Mouse (Mus musculus): ENCODE measurements around the gene Cgas. TPM values are rescaled to one million over a fixed set of nuclear protein-coding genes. Genes with fewer than 3 reads are reported as not detected.
"Not testable (repeated sequence)": the region's sequence is repeated elsewhere in the genome, so short reads cannot be mapped to it uniquely, and the experiment has no call there.

Gene Cgas
- polyA plus RNA-seq, 1 experiment from 2014 or later = 0.54 TPM

DNA sequence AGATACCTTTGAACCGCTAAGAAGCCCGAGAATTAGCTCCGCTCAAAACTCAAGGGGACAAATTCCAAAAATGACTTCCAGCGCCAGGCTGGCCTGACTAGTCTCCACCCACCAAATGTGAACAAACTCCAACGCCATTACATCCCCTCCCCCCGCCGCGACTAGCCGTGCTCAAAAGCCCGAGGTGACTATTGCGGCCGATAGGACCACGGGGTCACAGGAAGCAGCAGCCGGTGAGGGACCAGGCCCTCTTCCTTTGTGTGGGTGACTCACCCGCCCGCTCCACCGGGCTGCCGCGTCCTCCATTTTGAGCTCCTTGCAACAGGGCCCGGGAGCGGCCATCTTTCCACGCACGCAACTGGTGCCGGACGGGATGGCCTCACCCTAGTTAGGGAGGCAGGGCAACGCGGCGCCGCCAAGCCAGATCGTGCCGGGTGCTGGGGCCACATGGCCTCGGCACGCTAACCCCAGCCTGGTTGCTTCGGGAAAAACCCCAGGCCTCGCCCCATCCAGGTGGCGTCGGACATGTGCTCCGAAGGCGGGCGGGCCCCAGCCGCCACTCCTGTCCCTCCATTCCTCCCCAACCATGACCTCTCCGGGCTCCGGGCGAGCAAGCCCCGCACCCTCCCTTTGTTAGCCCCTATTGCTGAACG, 37.8 kb upstream of the Cgas start:
- ATAC-seq = peak; percentile 8

GRCm38 (mm10) chr9:78480227-78480626, 37.2 kb upstream of the Cgas start:
- H3K9ac ChIP-seq (replicated peaks; ENCODE audit: low read depth, low read length) = peak overlapping the region; percentile 98
- peaks cover 20% of the 10 kb centered on the region for H3K36me3 ChIP-seq (ENCODE audit: control insufficient read depth, insufficient read depth)
- not testable (repeated sequence) for ATAC-seq; H3K9me3 ChIP-seq (ENCODE audit: control insufficient read depth, low read length); H3K27me3 ChIP-seq (replicated peaks; ENCODE audit: control insufficient read depth, insufficient read depth, low read length)
- peak overlapping the region; percentile 94 for H3K4me3 ChIP-seq (replicated peaks; ENCODE audit: low read length)
- H3K4me2 ChIP-seq (ENCODE audit: low read length) = peak overlapping the region; percentile 68
- peak overlapping the region; percentile 96; the same call in 1 of the 2 replicates for H3K27ac ChIP-seq (ENCODE audit: low read length)
- 0% methylated on average over 13 of the region's 13 CpGs for WGBS
- peaks cover 29% of the 10 kb centered on the region for H3K4me1 ChIP-seq (replicated peaks; ENCODE audit: control insufficient read depth, insufficient read depth, low read length)

More for the DNA sequence above, 37.8 kb upstream of the Cgas start:
- Histone ChIP-seq H3K4me2 (ENCODE audit: low read length) (peak overlapping the region; percentile 68), H3K27ac (ENCODE audit: low read length) (peak overlapping the region; percentile 96), H3K36me3 (ENCODE audit: control insufficient read depth, insufficient read depth) (peaks cover 20% of the 10 kb centered on the region), H3K4me1 (replicated peaks; ENCODE audit: control insufficient read depth, insufficient read depth, low read length) (peaks cover 29% of the 10 kb centered on the region), H3K9ac (replicated peaks; ENCODE audit: low read depth, low read length) (peak overlapping the region; percentile 98), H3K9me3 (ENCODE audit: control insufficient read depth, low read length) (no peaks in the 10 kb centered on the region), H3K27me3 (replicated peaks; ENCODE audit: control insufficient read depth, insufficient read depth, low read length) (no peaks in the 10 kb centered on the region), H3K4me3 (replicated peaks; ENCODE audit: low read length) (peak overlapping the region; percentile 94)
- under 1% methylated on average over 45 of the region's 46 CpGs for WGBS

- 17% methylated on average over 8 of the region's 8 CpGs for WGBS
- Histone ChIP-seq H3K4me2 (ENCODE audit: low read length) (peak overlapping the region; percentile 68), H3K4me1 (replicated peaks; ENCODE audit: control insufficient read depth, insufficient read depth, low read length) (peaks cover 29% of the 10 kb centered on the region), H3K36me3 (ENCODE audit: control insufficient read depth, insufficient read depth) (peaks cover 22% of the 10 kb centered on the region), H3K9ac (replicated peaks; ENCODE audit: low read depth, low read length) (peak overlapping the region; percentile 29; the same call in 1 of the 2 replicates), H3K4me3 (replicated peaks; ENCODE audit: low read length) (peak overlapping the region; percentile 30)
- not testable (repeated sequence) for ATAC-seq; H3K27ac ChIP-seq (ENCODE audit: low read length); H3K27me3 ChIP-seq (replicated peaks; ENCODE audit: control insufficient read depth, insufficient read depth, low read length); H3K9me3 ChIP-seq (ENCODE audit: control insufficient read depth, low read length)
These were observed 36.3 kb upstream of the Cgas start for GRCm38 (mm10) chr9:78479308-78479707.

- ATAC-seq; H3K9me3 ChIP-seq (ENCODE audit: control insufficient read depth, low read length); H3K9ac ChIP-seq (replicated peaks; ENCODE audit: low read depth, low read length); H3K27me3 ChIP-seq (replicated peaks; ENCODE audit: control insufficient read depth, insufficient read depth, low read length); H3K4me3 ChIP-seq (replicated peaks; ENCODE audit: low read length); H3K4me2 ChIP-seq (ENCODE audit: low read length); H3K27ac ChIP-seq (ENCODE audit: low read length): not testable (repeated sequence)
- H3K36me3 ChIP-seq (ENCODE audit: control insufficient read depth, insufficient read depth) = peaks cover 25% of the 10 kb centered on the region
- H3K4me1 ChIP-seq (replicated peaks; ENCODE audit: control insufficient read depth, insufficient read depth, low read length) = peaks cover 29% of the 10 kb centered on the region
- WGBS = 22% methylated on average over 1 of the region's 1 CpGs
These were observed 35.1 kb upstream of the Cgas start for GRCm38 (mm10) chr9:78478009-78478605.

- no peak overlapping the region for H3K4me2 ChIP-seq (ENCODE audit: low read length)
- peaks cover 25% of the 10 kb centered on the region for H3K36me3 ChIP-seq (ENCODE audit: control insufficient read depth, insufficient read depth)
- no peaks in the 10 kb centered on the region for H3K9me3 ChIP-seq (ENCODE audit: control insufficient read depth, low read length)
- H3K4me1 ChIP-seq (replicated peaks; ENCODE audit: control insufficient read depth, insufficient read depth, low read length) = peaks cover 23% of the 10 kb centered on the region
- H3K27ac ChIP-seq (ENCODE audit: low read length) = no peak overlapping the region
- no peak overlapping the region for H3K9ac ChIP-seq (replicated peaks; ENCODE audit: low read depth, low read length)
- WGBS = 3% methylated on average over 5 of the region's 5 CpGs
- H3K27me3 ChIP-seq (replicated peaks; ENCODE audit: control insufficient read depth, insufficient read depth, low read length) = no peaks in the 10 kb centered on the region
- ATAC-seq = no peak
- H3K4me3 ChIP-seq (replicated peaks; ENCODE audit: low read length) = no peak overlapping the region
These were observed 34.0 kb upstream of the Cgas start for GRCm38 (mm10) chr9:78477021-78477551.

GRCm38 (mm10) chr9:78476531-78477020, 33.5 kb upstream of the Cgas start:
- H3K4me1 ChIP-seq (replicated peaks; ENCODE audit: control insufficient read depth, insufficient read depth, low read length) = peaks cover 23% of the 10 kb centered on the region
- 0 out of 2 replicates have a peak overlapping the region, but pooled peaks have one; percentile 4 for H3K27ac ChIP-seq (ENCODE audit: low read length)
- H3K27me3 ChIP-seq (replicated peaks; ENCODE audit: control insufficient read depth, insufficient read depth, low read length) = no peaks in the 10 kb centered on the region
- no peak for ATAC-seq
- H3K4me3 ChIP-seq (replicated peaks; ENCODE audit: low read length) = no peak overlapping the region
- no peak overlapping the region for H3K4me2 ChIP-seq (ENCODE audit: low read length)
- H3K36me3 ChIP-seq (ENCODE audit: control insufficient read depth, insufficient read depth) = peaks cover 25% of the 10 kb centered on the region
- no peaks in the 10 kb centered on the region for H3K9me3 ChIP-seq (ENCODE audit: control insufficient read depth, low read length)
- WGBS = 7% methylated on average over 1 of the region's 1 CpGs
- H3K9ac ChIP-seq (replicated peaks; ENCODE audit: low read depth, low read length) = no peak overlapping the region

DNA sequence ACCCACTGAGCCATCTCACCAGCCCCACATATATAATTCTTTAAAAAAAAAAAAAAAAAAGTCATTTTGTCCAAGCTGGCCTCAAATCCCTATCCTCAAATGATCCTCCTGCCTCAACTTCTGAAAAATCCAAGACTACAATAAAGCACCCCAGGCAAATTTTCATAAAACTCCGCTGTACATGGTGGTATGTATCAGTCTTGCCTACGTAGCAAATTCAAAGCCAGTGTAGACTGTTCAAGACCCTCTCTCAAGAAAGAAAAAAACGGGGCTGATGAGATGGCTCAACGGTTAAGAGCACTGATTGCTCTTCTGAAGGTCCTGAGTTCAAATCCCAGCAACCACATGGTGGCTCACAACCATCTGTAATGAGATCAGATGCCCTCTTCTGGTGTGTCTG, 32.8 kb upstream of the Cgas start:
- peak; percentile 8; the same call in 1 of the 2 replicates for ATAC-seq
- H3K36me3 ChIP-seq (ENCODE audit: control insufficient read depth, insufficient read depth) = peaks cover 26% of the 10 kb centered on the region
- no peaks in the 10 kb centered on the region for H3K9me3 ChIP-seq (ENCODE audit: control insufficient read depth, low read length)
- H3K9ac ChIP-seq (replicated peaks; ENCODE audit: low read depth, low read length) = no peak overlapping the region
- no peak overlapping the region for H3K27ac ChIP-seq (ENCODE audit: low read length)
- H3K4me1 ChIP-seq (replicated peaks; ENCODE audit: control insufficient read depth, insufficient read depth, low read length) = peaks cover 23% of the 10 kb centered on the region
- H3K4me3 ChIP-seq (replicated peaks; ENCODE audit: low read length) = no peak overlapping the region
- WGBS = 85% methylated on average over 4 of the region's 4 CpGs
- H3K27me3 ChIP-seq (replicated peaks; ENCODE audit: control insufficient read depth, insufficient read depth, low read length) = no peaks in the 10 kb centered on the region
- H3K4me2 ChIP-seq (ENCODE audit: low read length) = no peak overlapping the region

GRCm38 (mm10) chr9:78475383-78475780, 32.3 kb upstream of the Cgas start:
- Histone ChIP-seq H3K9me3 (ENCODE audit: control insufficient read depth, low read length) (no peaks in the 10 kb centered on the region), H3K4me3 (replicated peaks; ENCODE audit: low read length) (no peak overlapping the region), H3K4me2 (ENCODE audit: low read length) (no peak overlapping the region), H3K9ac (replicated peaks; ENCODE audit: low read depth, low read length) (no peak overlapping the region), H3K27me3 (replicated peaks; ENCODE audit: control insufficient read depth, insufficient read depth, low read length) (no peaks in the 10 kb centered on the region), H3K36me3 (ENCODE audit: control insufficient read depth, insufficient read depth) (peaks cover 30% of the 10 kb centered on the region), H3K27ac (ENCODE audit: low read length) (no peak overlapping the region), H3K4me1 (replicated peaks; ENCODE audit: control insufficient read depth, insufficient read depth, low read length) (peaks cover 23% of the 10 kb centered on the region)
- no peak for ATAC-seq
- WGBS = 90% methylated on average over 2 of the region's 2 CpGs

GRCm38 (mm10) chr9:78474771-78475382, 31.8 kb upstream of the Cgas start:
- no peak for ATAC-seq
- Histone ChIP-seq H3K4me2 (ENCODE audit: low read length) (no peak overlapping the region), H3K9me3 (ENCODE audit: control insufficient read depth, low read length) (no peaks in the 10 kb centered on the region), H3K27ac (ENCODE audit: low read length) (no peak overlapping the region), H3K27me3 (replicated peaks; ENCODE audit: control insufficient read depth, insufficient read depth, low read length) (no peaks in the 10 kb centered on the region), H3K4me3 (replicated peaks; ENCODE audit: low read length) (no peak overlapping the region), H3K36me3 (ENCODE audit: control insufficient read depth, insufficient read depth) (peaks cover 30% of the 10 kb centered on the region), H3K9ac (replicated peaks; ENCODE audit: low read depth, low read length) (no peak overlapping the region), H3K4me1 (replicated peaks; ENCODE audit: control insufficient read depth, insufficient read depth, low read length) (peaks cover 23% of the 10 kb centered on the region)
- 84% methylated on average over 5 of the region's 5 CpGs for WGBS

Measured in forebrain, embryonic 16.5 days (tissue).